Mouse (Mus musculus) hindbrain, embryonic 16.5 days (tissue): Measurements from ENCODE around the gene Col4a3. TPM values are rescaled to one million over a fixed set of nuclear protein-coding genes. Genes with fewer than 3 reads are reported as not detected.

Experiments used
- ATAC-seq: fragments of 200-750 bp; cut with Nextera tagmentation; 2 replicates; pipeline ENCODE4 v1.8.0; 2017; ENCODE audit warnings: moderate TSS enrichment, moderate library complexity
- H3K27ac ChIP-seq: fragments of 300-500 bp; sonication (generic); 2 replicates; pipeline ENCODE4 v1.5.1; 2014; ENCODE audit warnings: low read depth, mild to moderate bottlenecking, control low read depth, low read length, moderate library complexity
- H3K27me3 ChIP-seq: fragments of 300-500 bp; sonication (generic); replicated peaks from 2 replicates; pipeline ENCODE4 v1.6.1; 2014; ENCODE audit warnings: low read length; ENCODE audit not compliant: control insufficient read depth, insufficient read depth
- H3K36me3 ChIP-seq: fragments of 300-500 bp; sonication (generic); 2 replicates; pipeline ENCODE4 v1.6.1; 2014; ENCODE audit warnings: mild to moderate bottlenecking, low read length, moderate library complexity, mixed read lengths; ENCODE audit not compliant: control insufficient read depth, insufficient read depth
- H3K4me1 ChIP-seq: fragments of 300-500 bp; sonication (generic); 2 replicates; pipeline ENCODE4 v1.6.1; 2014; ENCODE audit warnings: low read depth, low read length; ENCODE audit not compliant: control insufficient read depth, insufficient read depth
- H3K4me2 ChIP-seq: fragments of 300-500 bp; sonication (generic); 2 replicates; pipeline ENCODE4 v1.6.1; 2014; ENCODE audit warnings: mild to moderate bottlenecking, low read length, control low read depth, moderate library complexity
- H3K4me3 ChIP-seq: fragments of 300-500 bp; sonication (generic); 2 replicates; pipeline ENCODE4 v1.5.1; 2014; ENCODE audit warnings: mild to moderate bottlenecking, low read length, control low read depth, moderate library complexity
- H3K9ac ChIP-seq: fragments of 300-500 bp; sonication (generic); 2 replicates; pipeline ENCODE4 v1.6.1; 2014; ENCODE audit warnings: low read depth, mild to moderate bottlenecking, control low read depth, low read length, moderate library complexity
- H3K9me3 ChIP-seq: fragments of 300-500 bp; sonication (generic); 2 replicates; pipeline ENCODE4 v1.6.1; 2014; ENCODE audit warnings: mild to moderate bottlenecking, low read length, moderate library complexity; ENCODE audit not compliant: control insufficient read depth
- WGBS: fragments of 180-500 bp; shearing (Covaris S2); extraction: QIAGEN DNeasy Blood & Tissue Kit; methylation state at CpG from one replicate; pipeline ENCODE4 v1.1.7; 2014; 5-methylcytosine and 5-hydroxymethylcytosine counted together
- polyA plus RNA-seq: library from polyadenylated mRNA; unstranded; fragments of >200 nt; fragmentation: Nextera tagmentation; extraction: Ambion mirVana; gene quantifications from 2 replicates; pipeline ENCODE4 v1.2.1, GENCODE M21; 2015

Col4a3 gene
- polyA plus RNA-seq, result 0.46 and 0.60 TPM in 2 replicates

- Histone ChIP-seq H3K27me3 (peaks cover 6% of the 10 kb centered on the region), H3K9me3 (no peaks in the 10 kb centered on the region), H3K4me2 (peak within 1 kb of the TSS; percentile 86), H3K4me3 (peak within 1 kb of the TSS; percentile 42), H3K36me3 (no peaks in the 10 kb centered on the region), H3K4me1 (peaks cover 9% of the 10 kb centered on the region; the same call in 1 of the 2 replicates), H3K9ac (peak within 1 kb of the TSS; percentile 50), H3K27ac (no peak within 1 kb of the TSS)
- 4% methylated on average over 31 of the region's 34 CpGs for WGBS
- ATAC-seq, result peak; percentile 48
Observed at GRCm38 (mm10) chr1:82586713-82587399, at the start of gene Col4a3, which contains the start of gene Col4a4. Gene Col4a3 (plus strand): TSS chr1:82586921. Gene Col4a4 (minus strand): TSS chr1:82586849.

- no peak overlapping the region for H3K4me2 ChIP-seq
- no peaks in the 10 kb centered on the region for H3K4me1 ChIP-seq
- 59% methylated on average over 3 of the region's 3 CpGs for WGBS
- no peak overlapping the region for H3K9ac ChIP-seq
- no peaks in the 10 kb centered on the region for H3K9me3 ChIP-seq
- no peaks in the 10 kb centered on the region for H3K36me3 ChIP-seq
- H3K27ac ChIP-seq, result no peak overlapping the region
- no peak overlapping the region for H3K4me3 ChIP-seq
- no peak for ATAC-seq
- no peaks in the 10 kb centered on the region for H3K27me3 ChIP-seq
Observed at GRCm38 (mm10) chr1:82537848-82538247, 48.9 kb upstream of the Col4a3 start.

GRCm38 (mm10) chr1:82540056-82540455 lies 46.7 kb upstream of the Col4a3 start:
- H3K4me2 ChIP-seq, result no peak overlapping the region
- H3K9ac ChIP-seq, result no peak overlapping the region
- H3K27ac ChIP-seq, result no peak overlapping the region
- WGBS, result 79% methylated on average over 5 of the region's 5 CpGs
- no peaks in the 10 kb centered on the region for H3K4me1 ChIP-seq
- no peak overlapping the region for H3K4me3 ChIP-seq
- no peaks in the 10 kb centered on the region for H3K9me3 ChIP-seq
- no peaks in the 10 kb centered on the region for H3K36me3 ChIP-seq
- no peaks in the 10 kb centered on the region for H3K27me3 ChIP-seq
- ATAC-seq, result no peak

GRCm38 (mm10) chr1:82543934-82544333 lies 42.8 kb upstream of the Col4a3 start:
- Histone ChIP-seq H3K9ac (no peak overlapping the region), H3K4me2 (no peak overlapping the region), H3K27ac (no peak overlapping the region), H3K36me3 (no peaks in the 10 kb centered on the region), H3K27me3 (no peaks in the 10 kb centered on the region), H3K9me3 (no peaks in the 10 kb centered on the region), H3K4me1 (no peaks in the 10 kb centered on the region), H3K4me3 (no peak overlapping the region)
- ATAC-seq, result no peak
- 81% methylated on average over 2 of the region's 2 CpGs for WGBS

GRCm38 (mm10) chr1:82544419-82545185 lies 42.1 kb upstream of the Col4a3 start:
- Histone ChIP-seq H3K9me3 (no peaks in the 10 kb centered on the region), H3K36me3 (no peaks in the 10 kb centered on the region), H3K9ac (no peak overlapping the region), H3K4me3 (no peak overlapping the region), H3K27me3 (no peaks in the 10 kb centered on the region), H3K4me1 (no peaks in the 10 kb centered on the region), H3K4me2 (no peak overlapping the region), H3K27ac (no peak overlapping the region)
- WGBS, result 65% methylated on average over 6 of the region's 6 CpGs
- peak; percentile 56 for ATAC-seq

- H3K36me3 ChIP-seq, result no peaks in the 10 kb centered on the region
- ATAC-seq, result no peak
Observed at GRCm38 (mm10) chr1:82545199-82545960, 41.3 kb upstream of the Col4a3 start.

GRCm38 (mm10) chr1:82554443-82554850 lies 32.3 kb upstream of the Col4a3 start:
- Histone ChIP-seq H3K9ac (no peak overlapping the region), H3K4me1 (no peaks in the 10 kb centered on the region), H3K27me3 (no peaks in the 10 kb centered on the region), H3K4me3 (no peak overlapping the region), H3K36me3 (no peaks in the 10 kb centered on the region), H3K4me2 (no peak overlapping the region; the same call in 1 of the 2 replicates), H3K27ac (no peak overlapping the region), H3K9me3 (no peaks in the 10 kb centered on the region)
- ATAC-seq, result peak; percentile 77
- WGBS, result 37% methylated on average over 6 of the region's 6 CpGs

More at GRCm38 (mm10) chr1:82545199-82545960, 41.3 kb upstream of the Col4a3 start:
- Histone ChIP-seq H3K4me2 (no peak overlapping the region), H3K9me3 (no peaks in the 10 kb centered on the region), H3K4me1 (no peaks in the 10 kb centered on the region), H3K9ac (no peak overlapping the region), H3K27me3 (no peaks in the 10 kb centered on the region), H3K4me3 (no peak overlapping the region), H3K27ac (no peak overlapping the region)
- 65% methylated on average over 8 of the region's 8 CpGs for WGBS

- no peak overlapping the region for H3K4me3 ChIP-seq
- H3K27me3 ChIP-seq, result no peaks in the 10 kb centered on the region
- ATAC-seq, result peak; percentile 24; the same call in 1 of the 2 replicates
- H3K9me3 ChIP-seq, result no peaks in the 10 kb centered on the region
- WGBS, result 85% methylated on average over 5 of the region's 5 CpGs
- no peak overlapping the region for H3K27ac ChIP-seq
- H3K36me3 ChIP-seq, result no peaks in the 10 kb centered on the region
- no peak overlapping the region for H3K4me2 ChIP-seq
- no peaks in the 10 kb centered on the region for H3K4me1 ChIP-seq
- no peak overlapping the region for H3K9ac ChIP-seq
Observed at GRCm38 (mm10) chr1:82554889-82555288, 31.8 kb upstream of the Col4a3 start.

GRCm38 (mm10) chr1:82560223-82560622 lies 26.5 kb upstream of the Col4a3 start:
- Histone ChIP-seq H3K4me2 (no peak overlapping the region), H3K4me1 (no peaks in the 10 kb centered on the region), H3K4me3 (no peak overlapping the region), H3K9me3 (0 out of 2 replicates have a peak, but pooled peaks cover 2% of the 10 kb centered on the region), H3K27me3 (no peaks in the 10 kb centered on the region), H3K36me3 (no peaks in the 10 kb centered on the region), H3K27ac (no peak overlapping the region), H3K9ac (no peak overlapping the region)
- no peak for ATAC-seq
- WGBS, result 84% methylated on average over 4 of the region's 4 CpGs
